ENCODE assay signal across 11 mouse cellular contexts in the genomic region with DNA sequence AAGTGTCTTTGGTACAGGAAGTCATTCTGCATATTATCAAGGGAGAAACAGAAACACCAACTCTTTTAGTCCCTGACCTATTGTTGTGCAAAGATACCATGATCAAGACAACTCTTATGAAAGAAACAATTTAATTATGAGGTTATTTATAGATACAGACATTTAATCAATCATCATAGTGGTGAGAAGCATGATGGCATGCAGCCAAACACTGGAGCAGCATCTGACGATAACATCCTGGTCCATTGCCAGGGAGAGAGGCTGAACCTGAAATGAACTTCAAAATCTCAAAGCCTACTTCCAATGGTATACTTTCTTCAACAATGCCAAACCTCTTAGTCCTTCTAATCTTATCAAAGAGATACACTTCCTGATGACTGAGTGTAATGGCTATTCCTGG.
"Had no signal": no experiment of that assay in that cellular context is flagged by ENCODE, and none has a peak within 500 bp of the region (broad histone marks: within the 10 kb centered on the region; RNA-seq: fewer than 3 reads in every experiment).

No protein-coding gene starts in this region.

- H3K9me3 ChIP-seq: liver, embryonic 13.5 days; megakaryocyte, embryonic 14.5 days; stomach, embryonic 15.5 days had no signal

- H3K4me1 ChIP-seq: liver, embryonic 13.5 days; megakaryocyte, embryonic 14.5 days; stomach, embryonic 15.5 days had no signal

- H3K9ac ChIP-seq: liver, embryonic 13.5 days; stomach, embryonic 15.5 days had no signal

- H3K27me3 ChIP-seq: liver, embryonic 13.5 days; megakaryocyte, embryonic 14.5 days; stomach, embryonic 15.5 days had no signal

- DNase-seq: kidney, adult 11 months; kidney, adult 9 months; kidney, postnatal 14 days; liver, embryonic 13.5 days; lung, adult 2 months; lung, postnatal 36 days; midbrain, embryonic 14.5 days; spleen, adult 18-20 months; thymus, postnatal 25 days had no signal

- H3K27ac ChIP-seq: liver, embryonic 13.5 days; stomach, embryonic 15.5 days had no signal

- H3K36me3 ChIP-seq: liver, embryonic 13.5 days; stomach, embryonic 15.5 days had no signal

- H3K4me3 ChIP-seq: liver, embryonic 13.5 days; megakaryocyte, embryonic 14.5 days; stomach, embryonic 15.5 days had no signal
